Mouse (Mus musculus): Measurements from ENCODE around the gene Tfb2m. TPM values are rescaled to one million over a fixed set of nuclear protein-coding genes. Genes with fewer than 3 reads are reported as not detected.
A peak's percentile ranks its signal among the peaks of the same experiment; 100 is the strongest.

Gene Tfb2m
- total RNA-seq, 4 experiments from 2014 or later, result 21.7 to 27.3 (median 26.0) TPM

- DNase-seq (ENCODE audit: low spot score in 2 of 2), result no peak
These were observed 13.6 kb upstream of the Tfb2m start for GRCm38 (mm10) chr1:179559446-179560194.

GRCm38 (mm10) chr1:179556921-179557320 lies 10.9 kb upstream of the Tfb2m start:
- DNase-seq (ENCODE audit: low spot score in 2 of 2), result no peak

- no peak for DNase-seq (ENCODE audit: low spot score in 2 of 2)
These were observed 7.9 kb upstream of the Tfb2m start for GRCm38 (mm10) chr1:179553949-179554347.

- no peak for DNase-seq (ENCODE audit: low spot score in 2 of 2)
These were observed 7.3 kb upstream of the Tfb2m start for GRCm38 (mm10) chr1:179553197-179553948.

- no peak for DNase-seq (ENCODE audit: low spot score in 2 of 2)
These were observed 6.7 kb upstream of the Tfb2m start for GRCm38 (mm10) chr1:179552751-179553150.

- DNase-seq (ENCODE audit: low spot score in 2 of 2), result no peak
These were observed 5.9 kb upstream of the Tfb2m start for GRCm38 (mm10) chr1:179551921-179552320.

GRCm38 (mm10) chr1:179551336-179551735 lies 5.3 kb upstream of the Tfb2m start:
- no peak for DNase-seq (ENCODE audit: low spot score in 2 of 2)

GRCm38 (mm10) chr1:179548996-179549752 lies 3.1 kb upstream of the Tfb2m start:
- DNase-seq (ENCODE audit: low spot score in 2 of 2), result no peak

- no peak for DNase-seq (ENCODE audit: low spot score in 2 of 2)
These were observed 2.2 kb upstream of the Tfb2m start for GRCm38 (mm10) chr1:179548220-179548619.

- no peak for DNase-seq (ENCODE audit: low spot score in 2 of 2)
These were observed 1.1 kb upstream of the Tfb2m start for GRCm38 (mm10) chr1:179547176-179547575.

GRCm38 (mm10) chr1:179546551-179546917 lies 467 bp upstream of the Tfb2m start:
- DNase-seq (ENCODE audit: low spot score in 2 of 2), result peak in 1 of 2 experiments; percentile 43

- no peak for DNase-seq (ENCODE audit: low spot score in 2 of 2)
These were observed 4.6 kb downstream of the Tfb2m start for GRCm38 (mm10) chr1:179541502-179541901.

GRCm38 (mm10) chr1:179539887-179540286 lies 6.2 kb downstream of the Tfb2m start:
- no peak for DNase-seq (ENCODE audit: low spot score in 2 of 2)

GRCm38 (mm10) chr1:179539054-179539453 lies 7.0 kb downstream of the Tfb2m start:
- DNase-seq (ENCODE audit: low spot score in 2 of 2), result no peak

GRCm38 (mm10) chr1:179519901-179520300 lies 26.2 kb downstream of the Tfb2m start:
- DNase-seq (ENCODE audit: low spot score in 2 of 2), result no peak

GRCm38 (mm10) chr1:179517713-179518465 lies 28.2 kb downstream of the Tfb2m start, which contains the start of gene Smyd3:
Gene Smyd3 (minus strand): TSS chr1:179518041.
- DNase-seq (ENCODE audit: low spot score in 2 of 2), result peak; percentile 68 to 79

- no peak for DNase-seq (ENCODE audit: low spot score in 2 of 2)
These were observed 28.9 kb downstream of the Tfb2m start for GRCm38 (mm10) chr1:179516941-179517712.

- DNase-seq (ENCODE audit: low spot score in 2 of 2), result peak in 1 of 2 experiments; percentile 69
These were observed 34.2 kb downstream of the Tfb2m start for GRCm38 (mm10) chr1:179511895-179512294.

- DNase-seq (ENCODE audit: low spot score in 2 of 2), result no peak
These were observed 35.3 kb downstream of the Tfb2m start for GRCm38 (mm10) chr1:179510546-179511340.
